Mouse (Mus musculus) mouse trophoblast stem cell (cell line): ENCODE results near the gene Gm20388.

Source experiments
- in situ Hi-C, 2 experiments: fragments of 300-500 bp; cut with MseI, MboI; formaldehyde crosslinking; loops; 2 replicates in 1 of 2; 3 replicates in 1 of 2; pipeline ENCODE4 v1.15.1; 2025

Gm20388 gene

DNA sequence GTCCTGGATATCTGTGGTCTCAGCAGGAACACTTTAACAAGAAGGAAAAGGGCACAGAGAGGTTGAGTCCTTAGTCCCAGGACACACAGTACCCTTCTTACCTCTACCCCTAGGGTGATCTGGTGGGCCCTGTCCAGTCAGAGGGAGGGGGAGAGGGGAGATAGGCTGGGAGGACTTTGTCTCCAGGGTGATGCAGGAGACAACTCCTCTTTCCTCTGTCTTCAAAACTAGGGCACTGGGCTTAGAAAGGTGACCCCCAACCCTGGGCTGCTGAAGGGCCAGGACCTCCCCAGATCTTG is 316.9 kb downstream of the Gm20388 start:
- in situ Hi-C loops: no loop called here

DNA sequence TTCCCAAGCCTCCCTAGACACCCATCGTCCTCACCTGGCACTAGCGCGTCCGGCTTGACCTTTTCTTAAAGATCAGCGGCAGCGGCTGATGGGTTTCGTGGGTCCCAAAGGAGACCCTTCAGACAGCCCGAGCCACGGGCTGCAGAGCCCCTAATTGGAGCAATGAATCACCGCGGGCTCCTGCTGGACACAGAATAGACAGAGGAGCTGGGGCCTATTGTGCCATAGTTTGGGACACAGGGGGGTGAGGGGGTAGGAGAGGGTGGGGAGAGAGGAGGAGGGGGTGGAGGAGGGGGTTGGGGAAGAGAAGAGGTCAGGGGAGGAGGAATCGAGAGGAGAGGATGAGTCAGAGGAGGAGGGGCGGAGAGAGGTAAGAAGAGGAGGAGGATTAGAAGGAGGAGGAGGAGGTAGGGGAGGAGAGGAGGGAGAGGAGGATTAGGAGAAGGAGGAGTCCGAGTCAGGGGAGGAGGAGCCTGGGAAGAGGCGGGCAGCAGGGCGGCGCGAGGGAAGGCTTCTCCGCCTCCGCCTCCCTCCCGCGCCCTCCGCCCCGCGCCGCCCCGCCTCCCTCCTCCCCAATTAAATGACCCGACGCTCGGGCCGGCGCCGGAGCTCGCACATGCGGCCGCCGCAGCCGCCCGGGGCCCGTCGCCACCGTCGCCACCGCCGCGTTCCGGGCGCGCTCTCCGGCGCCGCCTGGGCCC is 317.4 kb downstream of the Gm20388 start, which contains the start of gene Gse1:
Gse1 (plus strand) TSS at position 566 of the 701 bp plus-strand sequence.
- in situ Hi-C loops: no loop called here

DNA sequence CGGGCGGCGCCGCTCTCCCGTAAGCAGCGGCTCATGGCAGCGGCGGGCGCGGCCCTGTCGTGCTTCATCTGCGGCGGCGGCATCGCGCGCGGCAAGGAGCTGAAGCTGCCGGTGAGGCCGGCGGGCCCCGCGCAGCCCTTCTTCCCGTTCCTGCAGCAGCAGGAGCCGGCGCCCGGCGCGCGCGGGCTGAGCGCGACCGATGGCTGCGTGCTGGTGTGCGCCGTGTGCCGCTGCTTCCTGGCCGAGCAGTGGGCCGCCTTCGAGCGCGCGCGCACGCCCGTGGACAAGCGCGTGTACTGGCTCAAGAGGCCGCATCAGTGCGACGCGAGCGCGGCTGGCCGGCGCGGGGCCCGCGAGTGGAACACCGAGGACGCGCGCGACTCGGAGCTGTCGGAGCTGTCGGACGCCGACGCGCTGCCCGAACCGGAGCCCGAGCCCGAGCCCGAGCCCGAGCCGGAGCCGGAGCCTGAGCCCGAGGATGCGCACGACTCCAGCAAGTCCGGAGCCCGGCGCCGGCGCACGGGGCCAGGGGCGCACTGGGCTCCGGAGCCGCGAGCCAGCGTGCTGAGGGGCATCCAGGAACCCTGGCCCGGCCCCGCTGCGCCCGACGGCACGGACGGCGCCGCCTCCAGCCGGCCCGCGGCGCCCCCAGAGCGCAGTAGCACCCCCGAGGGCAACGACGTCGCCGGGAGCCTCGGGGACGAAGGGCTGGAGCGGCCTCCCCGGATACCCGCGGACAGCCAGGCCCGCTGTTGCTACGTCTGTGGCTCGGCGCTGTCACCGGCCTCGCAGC is 318.3 kb downstream of the Gm20388 start:
- in situ Hi-C loops: no loop called here

DNA sequence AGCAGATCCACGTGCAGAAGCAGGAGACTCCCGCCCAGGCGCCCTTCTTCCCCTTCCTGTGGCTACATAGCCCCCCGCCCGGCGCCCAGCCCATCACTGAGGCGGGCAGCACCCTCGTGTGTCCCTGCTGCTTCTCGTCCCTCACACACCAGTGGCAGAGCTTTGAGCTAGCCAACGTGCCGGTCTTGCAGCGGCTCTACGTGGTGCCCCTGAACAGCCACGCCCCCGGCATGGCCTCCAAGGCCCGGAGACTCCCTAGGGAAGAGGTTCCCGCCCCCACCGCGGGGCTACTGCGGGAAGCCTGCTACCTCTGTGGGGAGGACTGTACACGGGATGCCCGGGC is 318.9 kb downstream of the Gm20388 start:
- in situ Hi-C loops: no loop called here

DNA sequence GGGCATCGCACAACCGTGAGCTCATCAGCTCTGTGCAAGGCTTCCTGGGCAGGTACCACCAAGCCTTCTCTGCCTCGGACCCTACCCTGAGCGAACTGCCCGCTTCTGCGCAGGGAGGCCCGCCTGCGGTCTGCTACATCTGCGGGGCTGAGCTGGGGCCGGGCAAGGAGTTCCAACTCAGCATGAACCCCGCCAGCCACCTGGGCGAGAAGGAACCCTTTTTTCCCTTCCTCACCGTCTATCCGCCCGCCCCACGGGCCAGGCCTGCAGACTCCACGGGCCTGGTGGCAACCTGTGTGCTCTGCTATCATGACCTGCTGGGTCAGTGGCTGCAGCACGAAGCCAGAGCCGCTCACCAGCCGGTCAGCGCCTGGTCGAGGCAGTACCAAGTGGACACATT is 319.4 kb downstream of the Gm20388 start:
- in situ Hi-C loops: no loop called here

DNA sequence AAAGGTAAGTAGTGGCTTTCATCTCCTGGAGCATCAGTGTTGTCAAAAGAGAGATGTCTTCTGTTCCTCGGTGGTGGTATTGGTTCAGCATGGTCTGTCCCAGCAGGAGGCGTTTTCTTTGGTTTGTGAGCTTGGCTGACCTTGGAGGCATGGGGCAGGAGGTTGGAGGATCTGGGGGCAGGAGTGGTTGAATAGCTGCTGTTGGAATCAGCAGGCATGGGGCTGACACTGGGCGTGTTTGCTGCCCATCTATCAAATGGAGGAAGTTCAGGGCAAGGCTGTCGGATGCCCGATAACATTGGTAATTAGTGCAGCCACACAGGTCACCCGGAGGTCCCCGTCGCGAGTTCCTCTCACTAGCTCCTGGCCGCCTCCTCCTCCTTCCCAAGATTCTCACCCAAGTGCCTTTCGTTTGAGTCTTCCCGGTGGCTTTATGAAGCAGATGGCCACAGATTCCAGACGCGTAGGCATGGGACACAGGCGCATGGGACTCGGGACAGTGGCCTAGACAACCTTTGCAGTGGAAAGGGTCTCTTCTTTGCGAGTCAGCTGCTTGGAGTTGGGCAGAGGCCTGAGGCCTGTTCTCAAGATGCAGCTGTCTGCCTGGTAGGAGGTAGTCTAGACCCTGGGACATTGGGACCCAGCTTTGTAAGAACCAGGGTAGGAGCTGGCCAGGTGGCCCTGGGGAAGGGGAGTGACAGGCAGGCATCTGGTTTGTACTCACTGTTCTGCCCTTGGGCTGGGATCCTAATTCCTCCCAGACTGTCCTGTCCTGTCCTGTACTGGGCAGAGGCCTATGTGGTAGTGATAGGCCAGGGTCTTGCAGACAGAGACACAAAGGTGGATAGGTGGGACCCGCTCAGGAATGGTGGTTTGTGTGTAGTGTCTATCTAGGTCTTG is 320.3 kb downstream of the Gm20388 start:
- in situ Hi-C loops: no loop called here

DNA sequence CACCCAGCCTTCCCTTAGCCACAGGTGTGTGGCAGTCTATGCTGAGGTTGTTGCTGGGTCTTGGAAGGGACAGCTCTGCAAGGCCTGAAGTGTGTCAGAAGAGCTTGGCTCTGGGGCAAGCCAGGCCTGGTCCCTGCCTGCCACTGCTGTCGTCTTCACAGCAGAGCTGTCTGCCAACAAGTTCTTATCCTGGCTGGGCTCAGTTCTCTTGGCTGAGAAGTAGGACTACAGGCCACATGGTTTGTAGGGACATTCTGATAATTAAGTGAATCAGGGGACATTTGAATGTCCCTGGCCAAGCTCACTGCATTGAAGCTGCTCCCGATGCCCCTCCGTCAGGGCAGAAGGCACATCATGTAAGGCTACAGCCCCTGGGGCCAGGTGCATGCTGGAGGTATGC is 321.2 kb downstream of the Gm20388 start:
- in situ Hi-C loops: no loop called here

DNA sequence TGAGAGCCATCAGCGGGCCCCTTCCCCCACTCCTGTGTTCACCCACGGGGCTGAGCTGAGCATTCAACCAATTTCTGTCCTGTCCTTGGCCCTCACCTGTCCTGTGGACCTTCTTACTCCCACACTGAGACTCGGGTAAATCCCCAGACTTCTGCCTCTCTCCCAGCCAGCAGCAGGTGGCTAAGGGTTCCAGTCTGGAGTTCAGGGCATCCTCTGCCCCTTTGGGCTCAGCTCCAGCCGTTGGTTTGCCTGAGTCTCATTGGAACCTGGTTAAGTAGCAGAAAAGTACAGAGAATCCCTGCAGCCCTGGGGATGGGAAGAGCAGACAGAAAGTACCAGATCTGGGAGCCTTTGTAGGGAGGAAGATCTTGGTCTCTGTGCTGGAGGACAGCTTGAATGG is 321.8 kb downstream of the Gm20388 start:
- in situ Hi-C loops: no loop called here

DNA sequence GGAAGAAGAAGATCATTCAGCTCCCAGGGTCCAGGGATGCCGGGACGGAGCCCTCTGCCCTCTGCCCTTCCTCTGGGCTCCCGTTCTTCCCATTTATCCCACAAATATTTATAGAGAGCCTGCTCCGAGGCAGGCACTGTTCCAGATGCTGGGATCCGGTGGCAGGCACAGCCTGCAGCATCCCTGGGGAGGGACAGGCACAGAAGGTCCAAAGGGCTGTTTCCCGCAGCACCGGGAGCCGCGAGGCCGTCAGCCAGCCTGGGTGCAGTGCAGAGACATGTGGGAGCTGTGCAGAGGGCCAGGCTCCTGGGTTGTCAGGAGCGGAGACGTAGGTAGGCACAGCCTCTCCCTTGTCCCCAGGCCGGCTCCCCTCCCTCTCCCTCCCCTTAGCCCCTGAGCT is 322.3 kb downstream of the Gm20388 start:
- in situ Hi-C loops: no loop called here

DNA sequence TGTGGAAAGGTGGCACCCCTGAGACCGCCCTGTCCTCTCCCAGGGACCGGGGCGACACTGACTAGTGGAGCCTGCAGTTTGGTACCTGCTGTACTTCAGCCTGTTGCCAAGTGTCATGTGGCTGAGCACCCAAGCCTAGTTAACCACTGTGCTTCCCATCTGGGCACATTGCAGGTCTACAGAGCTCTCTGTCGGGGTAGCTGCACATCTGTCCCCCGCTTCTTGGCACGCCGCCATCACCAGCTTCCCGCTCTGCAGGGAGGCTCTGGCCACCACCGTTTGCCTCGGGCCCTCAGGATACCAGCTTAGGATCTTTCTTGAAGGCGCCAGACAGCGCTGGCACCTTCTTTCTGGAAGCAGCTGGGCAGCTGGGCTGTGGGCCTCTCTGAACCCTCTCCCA is 323.8 kb downstream of the Gm20388 start:
- in situ Hi-C loops: no loop called here

DNA sequence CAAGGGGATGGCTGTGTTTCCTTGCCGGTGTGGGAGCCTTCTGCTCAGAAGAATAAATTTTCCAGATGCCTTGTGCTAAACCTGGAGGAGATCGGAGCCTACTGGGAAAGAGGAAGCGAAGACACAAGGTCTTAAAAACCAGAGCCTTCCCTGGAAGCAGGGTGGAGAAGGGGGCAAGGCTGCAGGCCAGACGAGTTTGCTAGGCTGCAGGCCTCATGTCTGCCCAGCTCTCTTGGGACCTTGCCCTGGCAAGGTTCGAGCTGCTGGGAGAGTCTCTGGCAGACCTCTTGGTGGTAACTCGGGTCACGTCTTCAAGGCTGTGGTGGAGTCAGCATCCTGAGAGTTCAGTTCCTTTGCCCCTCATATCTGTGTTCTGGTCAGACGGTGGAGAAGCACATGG is 324.2 kb downstream of the Gm20388 start:
- in situ Hi-C loops: no loop called here

DNA sequence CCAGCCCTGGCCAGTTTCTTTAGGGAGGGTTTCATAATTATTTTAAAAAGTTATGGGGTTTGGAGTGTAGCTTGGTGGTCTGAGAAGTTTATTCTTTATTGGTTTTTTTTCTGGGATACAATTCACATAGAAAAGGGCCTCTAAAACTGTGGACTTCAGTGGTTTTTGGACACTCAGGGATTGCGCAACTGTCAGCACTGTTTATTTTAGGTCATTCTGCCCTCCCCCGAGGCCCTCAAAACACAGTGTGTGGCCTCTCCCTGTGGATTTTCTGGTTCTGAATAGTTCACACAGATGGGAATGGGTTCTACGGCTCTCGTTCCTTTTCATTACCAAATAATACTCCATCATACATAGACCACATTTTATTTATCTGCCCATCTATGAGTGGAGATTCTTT is 332.6 kb downstream of the Gm20388 start:
- in situ Hi-C loops: no loop called here

DNA sequence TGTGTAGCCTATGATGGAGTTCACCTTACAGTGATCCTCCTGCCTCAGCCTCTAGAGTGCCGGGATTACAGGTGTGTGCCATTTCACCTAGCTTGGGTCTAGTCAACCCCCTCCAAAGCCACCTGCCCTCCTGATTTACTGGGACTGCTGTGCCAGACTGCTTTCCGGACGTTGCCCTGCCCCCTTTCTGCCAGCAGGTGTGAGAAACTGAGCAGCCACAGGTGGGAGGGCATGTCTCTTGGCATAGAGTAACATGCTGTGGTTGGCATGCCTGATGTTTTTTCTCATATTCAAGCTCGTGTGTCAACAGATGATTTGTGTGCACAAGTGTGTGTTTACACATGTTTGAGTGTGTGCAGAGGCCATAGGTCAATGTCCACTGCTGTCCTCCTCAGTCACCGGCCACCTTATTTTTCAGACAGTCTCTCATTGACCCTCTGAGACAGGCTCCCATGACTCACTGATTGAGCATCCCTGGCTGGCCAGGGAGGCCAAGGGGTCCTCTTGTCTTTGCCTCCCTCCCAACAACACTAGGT is 333.3 kb downstream of the Gm20388 start:
- in situ Hi-C loops: no loop called here

DNA sequence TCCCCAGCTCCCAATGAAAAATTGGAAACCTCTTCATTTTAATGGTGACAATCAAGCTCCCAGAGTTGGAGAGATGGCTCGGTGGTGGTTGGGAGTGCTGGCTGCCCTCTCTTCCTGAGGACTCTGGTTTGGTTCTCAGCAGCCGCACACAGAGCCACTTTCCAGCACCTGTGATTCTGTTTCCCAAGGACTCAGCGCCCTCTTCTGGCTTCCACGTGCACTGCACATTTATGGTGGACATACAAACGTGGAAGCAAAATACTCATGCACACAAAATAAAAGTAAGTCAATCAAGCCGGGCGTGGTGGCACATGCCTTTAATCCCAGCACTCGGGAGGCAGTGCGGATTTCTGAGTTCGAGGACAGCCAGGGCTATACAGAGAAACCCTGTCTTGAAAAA is 333.9 kb downstream of the Gm20388 start:
- in situ Hi-C loops: no loop called here

DNA sequence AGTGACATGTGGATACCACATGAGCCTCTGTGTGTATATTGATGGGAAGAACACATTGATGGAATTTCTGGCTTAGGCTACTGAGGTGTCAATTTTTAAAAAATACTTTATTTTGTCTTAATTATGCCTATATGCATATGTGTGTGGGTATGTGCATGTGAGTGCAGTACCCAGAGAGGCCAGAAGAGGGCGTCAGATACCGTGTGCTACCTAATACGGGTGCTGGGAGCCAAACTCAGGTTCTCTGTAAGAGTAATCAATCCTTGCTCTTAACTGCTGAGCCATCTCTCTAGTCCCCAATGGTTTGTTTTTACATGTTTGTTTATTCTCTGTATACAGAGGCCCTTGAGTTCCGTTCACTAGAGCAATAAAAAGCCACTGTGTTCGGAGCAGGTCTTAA is 337.0 kb downstream of the Gm20388 start:
- in situ Hi-C loops: no loop called here

DNA sequence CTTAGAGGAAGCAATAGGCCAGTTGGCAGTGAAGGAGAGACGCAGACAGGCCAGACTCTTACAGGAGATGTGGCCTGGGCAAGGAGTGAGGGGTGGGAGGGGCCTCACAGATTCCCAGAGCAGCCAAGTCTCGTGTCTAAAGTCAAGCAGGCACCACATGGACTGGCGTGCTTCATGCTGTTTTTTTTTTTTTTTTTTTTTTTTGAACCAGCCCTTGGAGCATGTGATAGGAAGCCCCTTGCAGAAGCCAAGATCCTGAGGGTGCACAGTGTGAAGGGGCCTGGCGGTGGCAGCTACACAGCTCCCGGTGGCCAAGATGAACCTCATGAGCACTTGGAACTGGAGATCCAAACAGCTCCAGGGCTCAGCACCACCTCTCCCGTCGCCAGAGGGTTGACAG is 337.4 kb downstream of the Gm20388 start:
- in situ Hi-C loops: no loop called here

DNA sequence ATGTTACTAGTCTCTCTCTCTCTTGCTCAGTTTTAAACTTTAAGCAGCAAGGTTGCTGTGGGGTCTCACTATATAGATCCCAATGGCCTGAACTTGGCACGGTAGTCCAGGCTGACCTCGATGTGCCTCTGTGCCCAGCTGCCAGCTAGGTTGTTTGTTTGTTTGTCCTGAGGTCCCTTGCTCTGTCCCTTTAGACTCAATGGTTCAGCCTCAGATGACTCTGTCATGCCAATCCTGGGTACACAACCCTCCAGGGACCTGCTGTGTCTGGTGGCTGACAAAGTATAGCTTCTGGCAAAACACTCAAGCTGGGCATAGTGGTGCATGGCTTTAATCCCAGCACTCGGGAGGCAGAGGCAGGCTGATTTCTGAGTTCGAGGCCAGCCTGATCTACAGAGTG is 337.8 kb downstream of the Gm20388 start:
- in situ Hi-C loops: no loop called here

DNA sequence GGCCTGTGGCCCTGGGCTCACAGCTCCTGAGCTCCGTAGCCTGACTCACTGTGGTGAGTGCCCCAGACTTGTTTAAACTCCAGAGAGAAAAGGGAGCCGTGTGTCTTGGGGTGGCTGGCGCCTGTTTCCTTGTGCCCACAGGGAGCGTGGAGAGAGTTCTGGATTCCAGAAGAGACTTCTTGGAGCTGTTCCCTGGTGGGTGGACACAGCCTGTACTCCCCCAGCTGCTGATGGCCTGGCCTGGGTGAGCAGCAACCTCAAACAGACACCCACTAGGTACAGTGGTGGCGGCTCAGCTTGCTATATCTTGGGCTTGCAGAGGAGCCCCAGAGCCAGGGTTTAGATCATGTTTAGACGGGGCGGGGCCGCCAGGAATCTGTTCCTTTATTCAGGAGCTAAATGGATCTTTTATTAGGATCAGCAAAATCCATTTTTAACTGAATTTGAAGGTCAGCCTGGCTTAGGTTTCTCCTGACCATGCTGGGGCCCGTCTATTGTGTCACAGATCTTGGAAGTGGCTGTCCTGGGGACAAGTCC is 339.2 kb downstream of the Gm20388 start:
- in situ Hi-C loops: no loop called here

DNA sequence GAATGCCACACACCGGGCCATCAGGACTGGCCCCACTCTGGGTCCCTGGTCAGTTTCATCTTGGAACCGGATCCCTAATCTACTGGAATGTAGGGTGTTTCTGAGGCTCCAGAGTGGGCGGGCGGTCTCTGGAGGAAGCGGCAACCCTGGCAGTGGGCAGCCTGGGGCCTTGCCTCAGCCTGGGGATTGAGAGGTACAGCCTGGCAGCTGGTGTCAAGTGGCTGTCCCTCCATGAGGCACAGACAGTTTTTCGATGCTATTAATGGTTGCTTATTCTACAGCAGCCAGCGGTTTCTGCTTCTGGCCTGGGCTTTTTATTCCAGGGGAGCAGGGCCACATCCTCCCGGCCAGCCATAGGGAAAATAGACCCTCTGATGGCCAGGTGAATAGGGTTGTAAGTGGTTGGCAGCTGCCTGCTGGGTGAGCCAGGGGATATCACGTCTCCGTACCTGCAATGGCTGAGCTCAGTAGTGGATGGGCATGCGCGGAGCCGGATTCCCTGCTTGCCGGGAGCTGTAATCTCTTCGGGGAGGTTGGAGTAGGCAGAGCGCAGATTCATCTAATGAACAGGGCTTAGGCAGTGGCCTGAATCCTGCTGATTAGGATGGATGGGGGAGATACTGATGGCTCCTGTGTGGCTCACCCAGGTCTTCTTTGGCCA is 340.2 kb downstream of the Gm20388 start:
- in situ Hi-C loops: no loop called here

DNA sequence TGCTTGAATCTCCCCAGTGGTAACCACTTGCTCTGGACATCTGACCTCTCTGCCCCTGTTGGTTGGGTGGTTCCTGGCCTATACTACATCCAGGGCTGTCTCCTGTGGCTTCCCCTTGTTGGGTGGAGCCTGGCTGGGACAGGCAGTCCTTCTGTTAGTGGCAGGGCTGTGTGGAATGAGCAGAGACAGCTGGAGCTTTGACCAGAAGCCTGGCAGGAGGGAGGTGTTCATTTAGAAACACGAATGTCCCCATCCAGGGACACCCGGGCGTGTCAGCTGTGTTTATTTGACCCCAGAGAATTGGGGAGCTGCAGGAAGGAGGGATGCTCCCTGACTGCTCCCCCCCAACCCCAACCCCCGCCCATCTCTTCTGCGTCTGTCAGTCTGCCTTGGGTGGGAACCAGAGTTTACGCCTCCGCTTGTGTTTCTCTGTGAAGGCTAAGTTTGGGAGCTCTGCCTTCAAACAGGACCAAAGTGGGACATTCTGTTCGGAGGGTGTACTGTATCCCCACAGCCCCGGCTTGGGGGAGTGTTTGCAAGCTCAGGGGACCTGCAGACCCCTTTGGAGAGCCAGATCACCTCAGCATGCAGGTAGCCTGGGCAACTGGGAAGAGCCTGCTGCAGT is 340.9 kb downstream of the Gm20388 start:
- in situ Hi-C loops: no loop called here

DNA sequence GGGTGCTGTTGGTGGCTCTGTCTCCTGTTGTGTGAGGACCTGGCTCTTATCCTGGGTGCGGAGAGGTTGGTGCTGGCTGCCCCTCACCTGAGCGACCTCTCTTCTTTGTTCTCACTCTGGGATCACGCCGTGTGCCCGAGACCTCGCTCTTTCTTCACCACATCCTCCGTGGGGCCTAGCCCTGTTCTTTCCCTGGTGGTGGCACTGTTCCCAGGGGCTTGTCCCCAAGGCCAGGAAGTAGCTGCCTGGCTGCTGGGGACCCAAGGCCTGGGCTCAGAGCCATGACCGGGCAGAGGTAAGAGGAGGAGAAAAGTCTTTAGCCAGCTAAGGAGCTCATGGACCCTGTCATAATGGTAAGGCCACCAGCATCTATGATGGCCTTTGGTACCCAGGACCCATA is 343.0 kb downstream of the Gm20388 start:
- in situ Hi-C loops: no loop called here
